Mouse (Mus musculus): ENCODE data around the gene L3mbtl4.

L3mbtl4 gene

GRCm38 (mm10) chr17:68273527-68273926 lies at the start of gene L3mbtl4:
TSS of gene L3mbtl4 (plus strand) at chr17:68273797.
- DNase-seq (ENCODE audit: low read depth, low spot score) = no peak

GRCm38 (mm10) chr17:68230484-68230883 lies 43.1 kb upstream of the L3mbtl4 start:
- no peak for DNase-seq (ENCODE audit: low read depth, low spot score)

DNA sequence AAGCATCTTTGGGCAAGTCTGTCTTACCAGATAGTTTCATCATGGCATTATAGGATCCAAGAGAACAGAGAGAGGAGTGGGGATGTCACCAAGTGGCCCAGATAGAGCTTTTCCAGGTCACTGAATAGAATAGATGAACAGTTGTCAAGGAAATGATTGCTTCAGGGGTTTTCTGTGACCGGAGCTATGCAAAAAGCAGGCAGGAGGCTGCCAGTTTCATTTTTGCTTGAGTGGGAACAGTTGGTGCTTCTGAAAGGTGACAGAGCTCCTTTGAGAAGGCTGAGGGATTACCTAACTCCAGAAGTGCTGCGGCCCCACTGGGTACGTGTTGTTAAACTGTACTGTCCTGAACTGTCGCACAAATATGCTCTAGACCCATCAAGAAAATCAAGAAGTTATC lies 38.2 kb upstream of the L3mbtl4 start:
- no peak for DNase-seq (ENCODE audit: low read depth, low spot score)

DNA sequence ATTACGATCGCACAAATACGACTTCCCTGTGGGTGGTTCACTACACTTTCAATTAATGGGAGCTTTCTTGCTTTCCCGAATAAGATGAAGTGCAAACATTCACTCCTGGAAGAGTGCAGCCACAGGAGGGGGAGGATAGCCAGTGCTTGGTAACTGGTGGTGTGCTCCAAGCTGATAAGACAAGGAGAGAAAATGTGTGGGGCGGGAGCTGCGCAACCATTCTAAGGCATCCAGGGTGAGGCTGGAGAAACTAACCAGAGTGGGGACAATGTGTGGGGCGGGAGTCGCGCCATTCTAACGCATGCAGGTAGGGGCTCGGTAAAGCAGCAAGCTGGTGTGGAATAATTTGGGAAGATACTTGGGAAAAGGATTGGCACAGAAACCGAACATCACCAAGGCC lies 36.6 kb upstream of the L3mbtl4 start:
- no peak for DNase-seq (ENCODE audit: low read depth, low spot score)

DNA sequence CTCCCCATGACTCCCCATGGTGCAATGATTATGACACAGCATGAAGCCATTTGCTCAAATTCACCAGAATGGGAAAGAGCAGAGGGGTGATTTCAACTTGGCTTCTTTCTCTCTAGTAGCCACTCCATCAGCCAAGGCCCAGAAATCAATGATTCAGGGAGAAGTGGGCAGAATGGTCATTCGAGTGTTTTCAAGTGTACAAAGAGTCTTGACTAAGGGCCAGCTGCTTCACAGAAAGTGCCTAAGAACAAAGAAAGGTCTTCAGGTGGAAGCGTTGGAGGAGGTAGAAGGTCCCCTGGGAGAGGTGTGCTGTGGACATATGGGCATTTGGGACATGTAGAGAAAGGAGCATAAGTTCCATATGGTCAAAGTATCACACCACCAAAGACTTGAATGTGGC lies 33.4 kb upstream of the L3mbtl4 start:
- no peak for DNase-seq (ENCODE audit: low read depth, low spot score)

DNA sequence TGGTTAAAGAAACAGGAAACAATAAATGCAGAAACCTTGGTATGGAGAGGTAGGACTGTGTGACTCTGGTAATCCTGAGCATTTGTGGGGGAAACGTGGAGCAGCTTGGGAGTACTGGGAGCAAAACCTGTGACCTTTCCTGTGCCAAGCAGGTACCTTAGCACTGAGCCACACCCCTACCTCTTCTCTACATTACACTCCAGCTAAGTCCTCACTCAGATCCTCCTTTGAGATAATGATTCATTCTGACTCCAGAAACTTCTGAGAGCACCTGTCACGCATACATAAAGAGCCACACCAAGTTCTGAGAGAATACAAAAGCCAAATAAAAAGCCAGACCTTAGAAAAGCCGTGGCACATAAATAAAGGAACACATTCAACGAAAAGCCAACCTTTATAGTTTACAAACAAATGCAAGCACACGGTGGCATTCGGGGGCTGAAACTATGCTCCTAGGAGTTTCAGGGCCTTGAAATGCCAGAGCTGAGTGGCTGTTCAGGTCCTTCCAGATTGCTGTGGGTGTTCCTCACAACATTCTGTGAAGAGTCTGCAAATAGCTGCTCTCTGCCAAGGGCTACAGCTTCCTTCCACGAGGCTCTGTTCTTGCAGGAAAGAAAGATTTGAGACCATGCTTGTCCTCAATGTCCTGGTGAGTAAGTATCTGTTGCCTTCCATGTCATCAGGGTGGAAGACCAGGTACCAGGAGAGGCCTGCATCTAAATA lies 8.6 kb upstream of the L3mbtl4 start:
- DNase-seq (ENCODE audit: low read depth, low spot score) = no peak

DNA sequence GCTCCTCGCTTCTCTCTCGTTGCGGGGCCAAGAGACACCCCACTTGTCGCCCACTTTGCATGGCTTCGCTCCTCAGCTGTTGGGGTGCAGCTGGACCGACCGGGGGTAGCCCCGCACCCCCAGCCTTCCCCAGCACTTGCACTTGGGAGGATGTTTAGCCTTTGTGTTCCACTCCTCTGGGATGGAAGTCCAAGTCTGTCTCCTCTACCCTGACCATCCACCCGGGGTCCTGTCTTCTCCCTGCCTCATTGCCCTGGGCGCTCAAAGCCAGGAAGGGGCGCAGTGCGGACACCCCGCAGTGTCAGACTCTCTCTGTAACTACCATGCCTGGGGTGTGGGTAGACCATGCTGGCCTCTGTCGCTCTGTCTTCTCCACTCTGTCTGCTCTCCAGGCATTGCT lies 357 bp downstream of the L3mbtl4 start:
- no peak for DNase-seq (ENCODE audit: low read depth, low spot score)

DNA sequence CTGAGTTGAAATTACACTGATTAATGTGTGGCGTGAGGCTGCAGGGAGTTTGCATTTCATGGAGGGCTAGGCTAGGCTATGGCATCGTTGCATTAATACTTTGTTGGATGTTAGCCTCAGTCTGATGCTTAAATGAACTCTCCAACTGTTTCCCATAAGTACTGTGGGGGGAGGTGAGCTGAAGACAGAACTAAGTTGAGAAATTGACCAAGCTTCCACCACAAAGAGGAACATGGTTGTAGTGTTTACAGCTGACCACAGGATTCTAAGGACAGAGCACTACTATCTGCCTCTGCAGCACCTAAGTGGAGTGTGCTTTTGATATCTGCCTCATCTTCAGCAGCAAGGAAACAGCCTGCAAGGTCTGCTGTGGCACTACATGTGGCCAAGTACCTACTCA lies 1.5 kb downstream of the L3mbtl4 start:
- DNase-seq (ENCODE audit: low read depth, low spot score) = no peak

DNA sequence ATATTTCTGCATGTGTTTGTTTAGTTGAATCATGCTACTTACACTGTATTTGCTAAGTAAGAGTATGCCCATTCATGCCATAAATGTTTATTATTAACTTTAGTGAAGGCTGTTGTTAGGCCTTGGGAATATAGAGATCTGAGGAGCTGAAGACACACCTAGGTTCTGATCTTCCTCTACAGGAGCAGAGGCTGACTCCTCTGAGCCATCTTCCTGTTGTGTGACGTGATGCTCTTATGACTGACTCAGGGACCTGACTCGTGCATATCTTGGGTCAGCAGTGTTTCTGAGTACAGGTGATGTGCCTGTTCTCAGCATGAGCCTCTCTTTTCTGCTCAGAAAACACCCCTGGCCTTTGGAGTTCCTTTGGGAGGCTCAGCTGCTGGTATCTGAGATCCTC lies 7.3 kb downstream of the L3mbtl4 start:
- DNase-seq (ENCODE audit: low read depth, low spot score) = no peak

GRCm38 (mm10) chr17:68285119-68285782 lies 11.7 kb downstream of the L3mbtl4 start:
- DNase-seq (ENCODE audit: low read depth, low spot score) = no peak

DNA sequence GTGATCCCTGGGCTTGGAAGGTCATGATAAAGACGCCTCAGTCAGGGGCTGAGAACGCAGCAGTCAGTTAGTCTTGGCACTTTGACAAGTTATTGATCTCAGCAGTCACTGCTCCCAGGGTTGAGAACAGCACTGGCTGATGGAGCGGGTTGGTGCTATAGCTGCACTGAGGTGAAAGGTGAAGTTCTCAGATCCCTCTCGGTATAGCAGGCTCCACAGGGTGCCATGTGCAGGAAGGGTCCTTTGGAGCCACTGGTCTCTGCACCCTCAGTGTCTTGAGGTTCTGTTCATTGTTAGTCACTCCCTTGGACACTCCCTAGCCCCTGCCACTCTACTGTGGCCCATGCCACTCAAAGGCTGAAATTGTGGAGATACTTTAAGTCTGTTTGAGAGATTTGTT lies 14.5 kb downstream of the L3mbtl4 start:
- no peak for DNase-seq (ENCODE audit: low read depth, low spot score)

DNA sequence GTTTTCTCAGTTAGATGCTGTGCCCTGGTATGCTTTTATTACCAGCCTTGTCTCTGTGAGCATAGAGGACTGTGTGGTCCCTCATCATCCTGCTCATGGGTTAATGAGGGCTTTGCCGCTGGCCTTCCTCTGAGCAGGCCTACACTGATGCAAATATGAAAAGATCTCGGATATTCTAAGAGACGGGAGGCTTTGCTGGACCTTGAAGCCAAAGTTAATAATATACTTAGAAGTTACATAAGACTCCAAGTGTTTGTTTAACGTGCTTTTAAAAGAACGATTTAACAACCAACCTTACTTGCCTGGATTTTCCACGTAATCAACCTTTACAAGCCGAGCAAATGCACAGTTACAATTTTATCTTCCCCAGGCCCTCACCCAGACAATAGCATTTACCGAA lies 15.1 kb downstream of the L3mbtl4 start:
- DNase-seq (ENCODE audit: low read depth, low spot score) = no peak

- DNase-seq (ENCODE audit: low read depth, low spot score) = no peak
Measured at GRCm38 (mm10) chr17:68291713-68292364, 18.2 kb downstream of the L3mbtl4 start.

DNA sequence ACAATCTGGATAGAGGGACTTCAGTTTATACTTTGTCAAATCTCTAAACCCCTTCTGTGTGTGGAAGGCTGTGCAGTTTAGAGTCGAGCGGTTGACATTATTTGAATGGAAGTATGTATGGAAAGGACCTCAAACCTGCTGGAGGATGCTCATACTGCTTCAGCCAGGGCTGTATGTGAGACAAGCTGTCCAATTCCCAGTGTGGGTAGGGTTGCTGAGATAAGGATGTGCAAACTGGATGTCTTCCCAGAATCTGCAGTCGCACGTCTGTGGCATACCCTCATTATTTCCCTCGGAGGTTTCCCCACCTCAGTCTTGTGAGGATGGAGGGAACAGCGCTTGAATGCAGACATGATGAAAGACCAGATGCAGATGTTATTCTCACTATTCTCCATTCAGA lies 34.8 kb downstream of the L3mbtl4 start:
- no peak for DNase-seq (ENCODE audit: low read depth, low spot score)

GRCm38 (mm10) chr17:68312286-68312927 lies 38.8 kb downstream of the L3mbtl4 start:
- no peak for DNase-seq (ENCODE audit: low read depth, low spot score)

GRCm38 (mm10) chr17:68320940-68321339 lies 47.3 kb downstream of the L3mbtl4 start:
- no peak for DNase-seq (ENCODE audit: low read depth, low spot score)

DNA sequence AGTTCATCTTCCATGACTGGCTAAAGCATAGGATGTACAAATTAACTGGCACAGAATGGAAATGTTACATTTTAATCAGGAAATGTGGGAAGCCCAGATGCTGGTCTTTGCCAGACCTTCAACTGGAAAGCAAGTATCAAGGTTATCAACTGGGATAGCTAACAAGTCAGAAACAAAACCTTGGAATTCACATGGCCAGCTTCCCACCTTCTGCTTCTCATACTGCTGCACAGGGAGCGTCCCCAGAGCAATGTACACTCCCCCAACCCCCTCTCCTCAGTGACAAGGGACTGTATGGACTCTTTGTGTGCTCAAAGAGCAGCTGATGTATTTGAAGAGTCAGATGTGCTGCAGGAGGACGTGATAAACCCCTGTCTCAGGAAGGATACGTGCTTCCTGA lies 49.0 kb downstream of the L3mbtl4 start:
- DNase-seq (ENCODE audit: low read depth, low spot score) = no peak

- DNase-seq (ENCODE audit: low read depth, low spot score) = no peak
Measured at GRCm38 (mm10) chr17:68332225-68332624, 58.6 kb downstream of the L3mbtl4 start.

GRCm38 (mm10) chr17:68333382-68333781 lies 59.8 kb downstream of the L3mbtl4 start:
- no peak for DNase-seq (ENCODE audit: low read depth, low spot score)

GRCm38 (mm10) chr17:68338917-68339553 lies 65.4 kb downstream of the L3mbtl4 start:
- DNase-seq (ENCODE audit: low read depth, low spot score) = no peak

- no peak for DNase-seq (ENCODE audit: low read depth, low spot score)
Measured at GRCm38 (mm10) chr17:68357687-68358086, 84.1 kb downstream of the L3mbtl4 start.

DNA sequence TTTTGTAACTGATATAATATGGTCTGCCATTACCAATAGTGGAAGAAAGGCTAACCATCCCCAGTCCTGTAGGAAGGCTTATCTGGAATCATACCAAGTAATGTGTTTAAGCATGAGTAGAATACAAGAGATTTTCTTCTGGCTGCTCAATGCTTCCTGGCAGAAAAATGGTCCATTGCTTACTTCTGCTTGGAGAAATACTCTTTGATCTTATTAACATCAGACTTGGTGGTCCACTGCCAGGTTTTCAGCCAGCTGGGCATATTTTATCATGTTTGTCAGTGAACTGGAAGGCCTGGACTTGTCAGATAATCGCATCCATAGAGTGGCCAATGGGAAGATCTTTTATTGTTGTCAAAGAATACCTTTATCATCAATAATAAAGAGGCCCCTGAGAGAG lies 97.5 kb downstream of the L3mbtl4 start:
- DNase-seq (ENCODE audit: low read depth, low spot score) = no peak
